Mouse (Mus musculus) c-Kit-positive CD71-positive TER-119-negative erythroid progenitor cells, embryonic 14.5 days (primary cell): Measurements from ENCODE around the gene Pmis2.
A peak's percentile ranks its signal among the peaks of the same experiment; 100 is the strongest.

Source experiments
- DNase-seq: peaks from one replicate; pipeline ENCODE4 v3.0.0-alpha.2; 2013; ENCODE audit warnings: low read depth

The Pmis2 gene

DNA sequence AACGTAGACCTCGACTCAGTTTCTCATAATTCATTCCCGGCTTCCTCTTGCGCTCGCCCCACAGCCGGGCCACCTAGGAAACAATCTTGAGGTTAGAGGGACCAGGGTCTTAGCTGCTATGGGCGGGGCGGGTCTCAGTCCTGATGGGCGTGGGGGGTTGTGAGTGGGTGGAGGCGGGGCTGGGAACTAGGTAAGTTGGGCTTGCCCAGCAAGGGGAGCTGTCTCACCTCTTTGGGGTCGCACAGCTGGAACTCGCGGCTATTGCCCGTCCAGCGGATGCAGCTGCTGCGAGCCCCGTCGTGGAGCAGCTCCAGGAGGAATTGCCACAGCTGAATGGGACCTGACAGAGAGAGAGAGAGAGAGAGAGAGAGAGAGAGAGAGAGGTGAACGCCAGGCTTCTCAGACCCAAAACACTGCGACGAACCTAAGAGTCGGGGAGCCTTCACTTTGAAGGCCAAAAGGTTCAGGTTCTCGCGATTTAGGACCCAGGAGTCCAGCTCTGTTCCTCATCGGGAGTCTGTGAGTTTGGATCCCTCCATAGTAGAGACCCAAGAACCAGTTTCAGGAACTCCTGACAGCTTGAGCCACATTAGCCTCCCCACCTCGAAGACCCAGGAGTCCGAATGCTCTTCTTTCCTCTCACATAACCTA is 37.5 kb downstream of the Pmis2 start:
- no peak for DNase-seq

DNA sequence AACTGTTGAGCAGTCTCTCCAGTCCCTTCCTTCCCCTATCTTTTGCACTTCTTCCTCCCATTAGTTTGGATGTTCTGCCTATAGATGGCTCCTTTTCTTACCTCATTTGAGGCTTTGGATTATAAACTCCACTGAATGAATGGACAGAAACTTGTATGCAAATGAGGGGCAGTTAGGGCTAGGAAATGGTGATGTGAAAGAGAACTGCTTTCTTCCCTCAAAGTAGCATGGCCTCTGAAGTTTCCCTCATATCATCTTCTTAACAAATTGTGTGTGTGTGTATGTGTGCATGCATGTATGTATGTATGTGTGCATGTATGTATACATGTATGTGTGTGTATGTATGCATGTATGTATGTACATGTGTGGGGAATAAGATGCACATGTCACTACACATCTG is 42.4 kb downstream of the Pmis2 start:
- DNase-seq = no peak

DNA sequence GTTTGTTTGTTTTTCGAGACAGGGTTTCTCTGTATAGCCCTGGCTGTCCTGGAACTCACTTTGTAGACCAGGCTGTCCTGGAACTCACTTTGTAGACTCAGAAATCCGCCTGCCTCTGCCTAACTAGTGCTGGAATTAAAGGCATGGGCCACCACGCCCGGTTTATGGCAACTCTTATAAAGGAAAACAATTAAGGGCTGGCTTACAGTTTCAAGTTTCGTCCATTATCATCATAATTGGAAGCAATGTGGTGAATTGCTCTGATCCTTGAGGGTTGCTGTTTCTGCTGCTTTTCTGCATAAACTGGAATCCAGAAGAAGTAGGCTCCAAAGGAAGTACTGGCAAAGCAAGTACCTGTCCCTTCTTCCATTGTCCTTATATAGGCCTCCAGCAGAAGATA is 44.8 kb downstream of the Pmis2 start:
- no peak for DNase-seq

DNA sequence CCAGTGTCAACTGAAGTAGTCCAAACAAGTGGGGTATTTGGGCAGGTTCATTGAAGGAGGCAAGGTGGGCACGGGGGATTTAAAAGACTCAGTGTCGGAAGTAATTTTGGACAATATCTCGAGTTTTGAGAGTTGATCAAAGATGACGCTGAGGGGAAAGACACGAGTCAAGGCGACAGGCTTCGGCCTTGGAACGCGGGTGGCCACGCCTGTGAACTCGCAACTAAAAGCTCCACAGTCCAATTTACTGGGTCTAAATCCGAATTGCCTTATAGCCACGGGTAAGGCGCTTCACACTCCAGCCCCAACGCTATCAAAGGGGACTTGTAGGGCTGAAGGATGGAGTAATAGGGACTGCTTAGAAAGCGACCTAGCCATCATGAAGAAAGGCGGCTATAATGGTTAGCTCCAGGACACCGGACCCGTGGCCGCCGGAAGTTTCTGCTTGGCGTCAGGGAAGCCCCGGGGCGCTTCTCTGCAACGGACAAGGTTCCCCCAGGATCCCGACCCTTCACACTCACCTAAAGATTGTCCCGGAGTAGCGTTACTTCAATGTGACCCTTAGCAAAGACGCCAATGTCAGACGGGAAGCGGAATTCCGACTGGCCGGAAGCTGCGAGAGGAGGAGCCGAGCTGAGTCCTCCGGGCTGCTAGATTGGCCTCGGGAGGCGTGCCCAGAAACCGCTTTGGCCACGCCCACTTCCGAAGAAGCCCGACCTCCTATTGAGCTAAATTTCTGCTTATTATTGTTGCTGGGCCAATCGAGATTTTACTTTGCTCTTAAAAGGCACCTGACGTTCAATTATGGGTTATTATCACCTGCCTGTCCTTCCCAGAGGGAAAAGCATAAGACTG is 45.6 kb downstream of the Pmis2 start, which contains the start of gene Cox6b1:
TSS of gene Cox6b1 (minus strand) at position 622 of the 855 bp plus-strand sequence.
- DNase-seq = peak; percentile 81
